Mouse (Mus musculus) midbrain, embryonic 15.5 days (tissue): ENCODE measurements around the gene Cdh3. TPM values are rescaled to one million over a fixed set of nuclear protein-coding genes. Genes with fewer than 3 reads are reported as not detected.

ENCODE experiments used
- ATAC-seq: fragments of 200-750 bp; cut with Nextera tagmentation; replicated peaks from 2 replicates; pipeline ENCODE4 v1.8.0; 2017; ENCODE audit warnings: moderate TSS enrichment
- H3K27ac ChIP-seq: fragments of 300-500 bp; sonication (generic); 2 replicates; pipeline ENCODE4 v1.5.1; 2015; ENCODE audit warnings: mild to moderate bottlenecking, inconsistent platforms
- H3K27me3 ChIP-seq: fragments of 300-500 bp; sonication (generic); replicated peaks from 2 replicates; pipeline ENCODE4 v1.6.1; 2015; ENCODE audit warnings: inconsistent platforms
- H3K36me3 ChIP-seq: fragments of 300-500 bp; sonication (generic); replicated peaks from 2 replicates; pipeline ENCODE4 v1.6.1; 2015; ENCODE audit warnings: inconsistent platforms
- H3K4me1 ChIP-seq: fragments of 300-500 bp; sonication (generic); 2 replicates; pipeline ENCODE4 v1.6.1; 2015; ENCODE audit warnings: inconsistent platforms
- H3K4me2 ChIP-seq: fragments of 300-500 bp; sonication (generic); 2 replicates; pipeline ENCODE4 v1.6.1; 2015; ENCODE audit warnings: inconsistent platforms, mild to moderate bottlenecking, moderate library complexity
- H3K4me3 ChIP-seq: fragments of 300-500 bp; sonication (generic); 2 replicates; pipeline ENCODE4 v1.5.1; 2015; ENCODE audit warnings: mild to moderate bottlenecking, inconsistent platforms
- H3K9ac ChIP-seq: fragments of 300-500 bp; sonication (generic); 2 replicates; pipeline ENCODE4 v1.6.1; 2015; ENCODE audit warnings: mild to moderate bottlenecking, inconsistent platforms
- H3K9me3 ChIP-seq: fragments of 300-500 bp; sonication (generic); 2 replicates; pipeline ENCODE4 v1.6.1; 2016; ENCODE audit warnings: inconsistent platforms
- WGBS: fragments of 180-500 bp; shearing (Covaris S2); methylation state at CpG from one replicate; pipeline ENCODE4 v1.1.7; 2015; ENCODE audit warnings: mixed read lengths; 5-methylcytosine and 5-hydroxymethylcytosine counted together
- polyA plus RNA-seq: library from polyadenylated mRNA; unstranded; fragments of >200 nt; fragmentation: Nextera tagmentation; extraction: Ambion mirVana; gene quantifications from 2 replicates; pipeline ENCODE4 v1.2.1, GENCODE M21; 2015

The Cdh3 gene
- polyA plus RNA-seq, 1 experiment from 2014 or later = 1.1 TPM

DNA sequence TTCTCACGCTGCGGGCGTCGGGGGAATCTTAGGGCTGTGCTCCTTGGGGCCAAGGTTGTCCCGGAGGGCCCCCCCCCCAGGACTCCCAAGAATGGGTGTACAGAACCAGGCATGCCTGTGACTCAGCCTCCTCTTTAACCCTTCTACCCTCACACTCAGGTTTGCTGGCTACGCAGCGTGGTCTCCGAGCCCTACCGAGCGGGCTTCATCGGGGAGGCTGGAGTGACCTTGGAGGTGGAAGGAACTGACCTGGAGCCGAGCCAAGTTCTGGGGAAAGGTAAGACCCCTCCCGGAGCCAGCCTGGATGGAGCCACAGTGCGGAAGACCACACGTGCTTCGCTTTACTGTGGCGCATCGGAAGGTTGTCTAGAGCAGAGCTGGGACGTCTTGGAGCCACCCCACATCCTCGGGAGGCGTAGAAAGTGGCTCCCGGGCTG is 392 bp downstream of the Cdh3 start:
- Histone ChIP-seq H3K4me3 (peak overlapping the region; percentile 38), H3K9ac (0 out of 2 replicates have a peak overlapping the region, but pooled peaks have one; percentile 35), H3K4me1 (peaks cover 34% of the 10 kb centered on the region), H3K9me3 (no peaks in the 10 kb centered on the region), H3K27ac (no peak overlapping the region), H3K27me3 (peaks cover 59% of the 10 kb centered on the region), H3K4me2 (peak overlapping the region; percentile 72), H3K36me3 (no peaks in the 10 kb centered on the region)
- ATAC-seq = peak; percentile 48; the same call in 1 of the 2 replicates
- WGBS = under 1% methylated on average over 22 of the region's 22 CpGs

DNA sequence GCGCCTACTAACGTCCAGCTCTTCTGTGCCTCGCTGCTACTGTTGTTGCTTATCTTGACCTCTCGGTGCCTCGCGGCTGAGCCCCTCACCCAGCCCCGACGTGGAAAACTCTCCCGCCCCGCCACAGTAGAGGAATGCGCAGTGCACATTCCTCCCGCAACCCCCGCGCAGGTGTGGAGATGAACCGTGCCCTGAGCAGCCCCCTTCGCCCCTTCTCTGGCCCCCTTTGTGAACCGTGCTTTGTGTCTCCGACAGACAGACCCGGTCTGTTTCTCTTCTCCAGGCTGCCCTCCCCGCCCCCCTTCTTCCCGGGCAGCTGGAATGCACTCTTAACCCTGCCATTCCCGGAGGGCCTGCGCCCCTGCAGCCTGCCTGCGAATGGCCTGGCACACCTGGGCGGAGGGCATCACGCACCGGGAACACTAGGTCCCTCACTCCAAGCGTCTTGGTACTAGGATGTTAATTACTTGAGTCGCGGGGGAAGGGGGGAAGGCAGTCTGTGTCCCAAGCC is 895 bp downstream of the Cdh3 start:
- under 1% methylated on average over 30 of the region's 30 CpGs for WGBS
- H3K27ac ChIP-seq = no peak overlapping the region
- no peaks in the 10 kb centered on the region for H3K9me3 ChIP-seq
- H3K9ac ChIP-seq = no peak overlapping the region
- no peaks in the 10 kb centered on the region for H3K36me3 ChIP-seq
- peaks cover 34% of the 10 kb centered on the region for H3K4me1 ChIP-seq
- peak overlapping the region; percentile 72 for H3K4me2 ChIP-seq
- H3K27me3 ChIP-seq = peaks cover 59% of the 10 kb centered on the region
- no peak for ATAC-seq
- peak overlapping the region; percentile 38 for H3K4me3 ChIP-seq

DNA sequence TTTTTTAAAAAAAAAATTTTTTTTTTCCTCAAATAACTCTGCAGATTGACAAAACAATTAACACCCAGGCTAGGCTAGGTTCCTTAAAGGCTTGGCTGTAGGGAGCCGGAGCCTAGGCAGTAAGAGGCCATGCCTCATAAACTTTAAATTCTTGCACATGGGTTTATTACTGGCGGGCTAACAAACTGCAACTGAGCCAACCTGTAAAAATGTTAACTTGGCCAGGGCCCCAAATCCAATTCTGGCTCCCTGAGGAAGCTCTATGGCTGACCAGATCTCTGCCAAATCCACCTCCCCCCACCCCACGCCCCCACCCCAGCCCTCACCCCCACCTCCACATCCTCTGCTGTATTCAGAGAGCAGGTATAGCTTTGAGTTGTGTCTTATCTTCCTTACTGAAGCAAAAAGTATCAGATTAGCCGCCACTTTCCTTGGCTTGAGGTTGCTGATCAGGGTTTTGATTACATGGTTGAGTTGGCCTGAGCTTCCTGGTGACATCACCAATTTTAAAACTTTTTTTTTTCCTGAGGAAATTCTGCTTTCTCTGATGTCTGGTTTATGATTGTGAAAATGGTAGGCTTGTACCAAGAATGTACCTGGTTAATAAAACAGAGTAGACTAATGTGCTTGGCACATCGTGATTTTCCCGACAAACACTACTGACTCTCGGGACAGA is 1.9 kb downstream of the Cdh3 start:
- no peak overlapping the region for H3K9ac ChIP-seq
- 72% methylated on average over 7 of the region's 7 CpGs for WGBS
- H3K4me1 ChIP-seq = peaks cover 30% of the 10 kb centered on the region
- no peak overlapping the region for H3K4me3 ChIP-seq
- no peak for ATAC-seq
- H3K36me3 ChIP-seq = no peaks in the 10 kb centered on the region
- no peak overlapping the region for H3K4me2 ChIP-seq
- H3K27ac ChIP-seq = no peak overlapping the region
- peaks cover 53% of the 10 kb centered on the region for H3K27me3 ChIP-seq
- no peaks in the 10 kb centered on the region for H3K9me3 ChIP-seq

DNA sequence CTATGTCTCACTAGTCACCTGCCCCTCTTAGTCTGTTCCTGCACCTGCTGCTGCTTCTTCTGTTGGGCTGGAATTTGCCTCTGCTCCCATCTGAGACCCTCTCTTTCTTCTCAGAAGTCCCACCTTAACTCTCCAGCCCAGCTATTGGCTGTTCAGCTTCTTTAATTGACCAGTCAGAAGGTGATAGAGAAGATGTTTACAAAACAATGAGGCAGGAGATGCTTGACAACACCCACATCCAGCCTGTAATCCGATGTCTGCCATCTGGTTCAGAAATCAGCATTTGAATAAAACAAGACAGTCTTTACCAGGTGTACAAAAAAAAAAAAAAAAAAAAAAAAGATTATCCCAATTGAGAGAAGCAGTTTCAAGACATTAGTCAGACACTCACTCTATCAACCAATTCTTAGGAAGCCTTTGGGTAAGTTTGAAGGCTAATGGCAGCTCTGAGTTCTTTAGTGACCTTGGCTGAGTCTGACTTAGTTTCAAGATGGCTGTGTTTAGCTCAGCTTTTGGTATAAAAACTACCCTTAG is 5.3 kb downstream of the Cdh3 start:
- Histone ChIP-seq H3K27ac (no peak overlapping the region), H3K27me3 (peaks cover 26% of the 10 kb centered on the region), H3K4me1 (peaks cover 10% of the 10 kb centered on the region), H3K36me3 (no peaks in the 10 kb centered on the region), H3K4me3 (no peak overlapping the region), H3K9ac (no peak overlapping the region), H3K9me3 (no peaks in the 10 kb centered on the region), H3K4me2 (no peak overlapping the region)
- WGBS = 18% methylated on average over 1 of the region's 1 CpGs
- ATAC-seq = no peak

DNA sequence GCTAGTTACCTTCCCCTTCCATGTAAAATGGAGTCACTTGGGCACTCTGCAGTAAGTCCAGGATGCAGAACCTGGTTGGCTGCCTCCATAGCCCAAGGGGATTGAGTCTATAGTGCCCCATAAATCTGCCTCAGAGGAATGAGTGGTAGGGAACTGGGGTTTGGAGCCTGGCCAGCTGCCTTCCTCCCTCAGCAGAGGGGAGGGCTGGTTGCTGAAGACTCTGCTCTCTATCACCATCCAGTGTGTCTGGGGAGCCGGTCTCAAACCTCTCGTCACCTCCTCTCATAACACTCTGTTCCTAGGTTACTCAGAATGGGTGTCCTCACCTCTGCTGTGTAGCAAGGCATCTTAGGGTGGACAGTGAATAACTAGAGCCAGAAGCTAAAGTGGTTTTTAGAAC is 5.9 kb downstream of the Cdh3 start:
- Histone ChIP-seq H3K9me3 (no peaks in the 10 kb centered on the region), H3K4me3 (no peak overlapping the region), H3K9ac (no peak overlapping the region), H3K27ac (no peak overlapping the region), H3K36me3 (no peaks in the 10 kb centered on the region), H3K27me3 (peaks cover 20% of the 10 kb centered on the region), H3K4me2 (no peak overlapping the region), H3K4me1 (peaks cover 4% of the 10 kb centered on the region)
- no peak for ATAC-seq
- 71% methylated on average over 2 of the region's 2 CpGs for WGBS

DNA sequence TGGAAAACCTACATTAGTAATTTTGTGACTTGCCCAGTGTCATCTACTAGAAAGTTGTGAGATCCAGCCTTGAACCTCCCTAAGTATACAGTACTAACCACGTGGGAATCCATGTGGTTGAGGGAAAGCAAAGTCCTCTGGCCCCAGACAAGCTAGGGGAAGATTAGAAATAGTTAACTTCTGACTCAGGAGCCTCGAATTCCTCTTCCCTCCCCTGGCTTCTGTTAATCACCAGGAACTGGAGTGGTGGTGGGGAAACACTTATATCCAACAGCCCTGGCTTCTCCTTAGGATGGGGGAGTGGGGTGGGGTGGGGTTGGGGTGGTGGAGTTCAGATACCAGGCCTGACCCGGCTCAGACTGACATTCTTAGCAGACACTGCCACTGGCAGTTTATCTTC is 8.1 kb downstream of the Cdh3 start:
- Histone ChIP-seq H3K36me3 (no peaks in the 10 kb centered on the region), H3K9ac (no peak overlapping the region), H3K27ac (no peak overlapping the region), H3K4me1 (no peaks in the 10 kb centered on the region), H3K4me3 (no peak overlapping the region), H3K4me2 (no peak overlapping the region), H3K9me3 (no peaks in the 10 kb centered on the region), H3K27me3 (no peaks in the 10 kb centered on the region)
- ATAC-seq = no peak
- WGBS = 38% methylated on average over 3 of the region's 3 CpGs

DNA sequence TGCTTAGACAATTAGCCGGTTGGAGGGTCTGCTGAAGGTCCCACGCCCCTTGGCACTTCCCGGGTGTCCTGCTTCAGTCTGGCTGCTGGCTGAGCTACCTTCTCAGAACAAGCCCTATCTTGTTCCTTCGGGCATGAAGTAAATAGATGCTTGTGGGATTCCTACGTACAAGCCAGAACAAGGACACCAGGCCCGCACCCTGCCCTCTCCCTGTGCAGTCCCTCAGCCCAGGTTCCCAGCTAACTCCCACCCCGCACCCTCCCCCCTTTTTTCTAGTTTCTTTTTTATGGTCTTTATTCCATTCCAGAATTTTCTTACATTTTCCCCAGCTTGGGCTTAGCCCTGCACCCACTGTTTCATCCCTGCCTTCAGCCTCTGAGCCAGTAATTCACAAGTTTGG is 9.9 kb downstream of the Cdh3 start:
- 84% methylated on average over 7 of the region's 7 CpGs for WGBS
- H3K4me1 ChIP-seq = no peaks in the 10 kb centered on the region
- H3K4me2 ChIP-seq = no peak overlapping the region
- no peak for ATAC-seq
- no peak overlapping the region for H3K9ac ChIP-seq
- H3K4me3 ChIP-seq = no peak overlapping the region
- no peaks in the 10 kb centered on the region for H3K36me3 ChIP-seq
- H3K9me3 ChIP-seq = no peaks in the 10 kb centered on the region
- no peak overlapping the region for H3K27ac ChIP-seq
- H3K27me3 ChIP-seq = no peaks in the 10 kb centered on the region

DNA sequence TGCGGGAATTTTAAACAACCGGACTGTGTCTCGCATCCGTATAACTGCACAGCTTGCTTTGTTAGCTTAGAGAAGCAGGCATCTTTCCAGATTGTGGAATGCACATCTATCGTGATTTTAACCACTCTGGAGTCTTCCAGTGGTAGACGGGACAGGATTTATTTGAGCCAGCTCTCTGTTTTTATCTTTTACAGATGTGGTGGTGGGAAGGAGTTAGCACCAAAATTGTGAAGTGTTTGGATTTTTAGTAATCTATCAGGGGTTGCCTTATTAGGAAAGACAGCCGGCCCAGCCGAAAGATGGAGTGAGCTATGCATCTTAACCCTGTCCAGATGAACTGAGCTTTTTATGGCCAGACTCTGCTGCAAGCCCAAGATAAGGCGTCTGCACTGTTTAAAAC is 11.2 kb downstream of the Cdh3 start:
- H3K4me1 ChIP-seq = no peaks in the 10 kb centered on the region
- WGBS = 79% methylated on average over 9 of the region's 9 CpGs
- ATAC-seq = no peak
- H3K27me3 ChIP-seq = no peaks in the 10 kb centered on the region
- no peaks in the 10 kb centered on the region for H3K9me3 ChIP-seq
- H3K4me3 ChIP-seq = no peak overlapping the region
- no peaks in the 10 kb centered on the region for H3K36me3 ChIP-seq
- no peak overlapping the region for H3K27ac ChIP-seq
- no peak overlapping the region for H3K9ac ChIP-seq
- H3K4me2 ChIP-seq = no peak overlapping the region

DNA sequence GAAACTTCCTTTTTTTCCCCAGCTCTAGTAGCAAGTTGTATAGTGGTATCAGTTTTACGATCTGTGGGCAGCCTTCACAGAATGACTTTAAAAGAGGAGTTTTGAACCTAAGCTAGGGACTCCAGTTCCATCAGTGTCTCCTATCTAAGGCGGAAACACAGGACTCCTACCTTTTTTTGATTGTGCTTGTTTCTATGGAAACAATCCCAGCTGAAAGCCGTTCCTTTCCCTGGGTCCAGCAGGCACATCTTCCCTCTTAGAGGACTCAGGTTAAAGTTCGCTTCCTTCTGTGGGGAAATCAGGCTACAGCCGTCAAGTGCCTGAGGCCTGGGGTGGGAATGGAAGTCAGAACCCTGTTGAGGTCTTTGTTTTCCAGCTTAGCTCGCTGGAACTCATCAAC is 16.0 kb downstream of the Cdh3 start:
- H3K27ac ChIP-seq = no peak overlapping the region
- ATAC-seq = no peak
- H3K27me3 ChIP-seq = no peaks in the 10 kb centered on the region
- H3K9ac ChIP-seq = no peak overlapping the region
- whole genome bisulfite sequencing = 65% methylated on average over 6 of the region's 6 CpGs
- H3K36me3 ChIP-seq = no peaks in the 10 kb centered on the region
- no peak overlapping the region for H3K4me3 ChIP-seq
- H3K4me2 ChIP-seq = no peak overlapping the region
- no peaks in the 10 kb centered on the region for H3K4me1 ChIP-seq
- no peaks in the 10 kb centered on the region for H3K9me3 ChIP-seq

DNA sequence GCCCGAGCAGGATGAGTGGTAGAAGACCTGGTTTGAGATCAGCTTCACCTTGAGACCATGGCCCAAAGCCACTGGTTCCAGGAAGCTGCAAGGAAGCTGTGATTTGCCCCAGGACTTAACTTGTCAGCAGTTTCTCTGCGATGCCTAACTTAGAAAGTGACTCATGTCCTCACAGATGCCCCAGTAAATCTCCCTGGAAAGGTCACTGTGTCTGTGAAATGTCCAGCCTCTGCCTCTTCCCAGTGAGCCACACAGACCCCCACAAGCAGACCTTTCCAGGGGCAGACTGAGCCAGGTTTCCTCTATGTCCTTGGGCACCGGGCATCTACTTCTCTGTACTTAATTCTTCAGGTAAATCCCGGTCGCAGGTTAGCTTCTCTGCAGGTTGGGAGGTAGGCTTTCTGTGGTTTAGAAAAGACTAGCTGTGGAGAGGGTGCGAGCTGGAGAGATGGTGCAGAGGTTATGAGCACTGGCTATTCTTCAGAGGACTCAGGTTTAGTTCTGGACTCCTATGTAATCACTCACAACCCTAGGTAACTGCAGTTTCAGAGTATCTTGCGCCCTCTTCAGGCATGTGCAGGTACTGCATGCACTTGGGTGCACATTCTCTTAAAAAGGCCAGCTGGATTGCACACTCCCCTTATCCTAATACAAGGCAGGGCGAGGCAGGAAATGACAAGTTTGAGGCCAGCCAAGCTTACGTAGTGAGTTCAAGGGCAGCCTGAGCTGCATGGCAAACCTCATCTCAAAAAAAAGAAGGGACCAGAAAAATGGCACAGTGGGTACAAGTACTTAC is 16.7 kb downstream of the Cdh3 start:
- Histone ChIP-seq H3K27me3 (no peaks in the 10 kb centered on the region), H3K36me3 (no peaks in the 10 kb centered on the region), H3K4me2 (no peak overlapping the region), H3K4me3 (no peak overlapping the region), H3K4me1 (no peaks in the 10 kb centered on the region), H3K9me3 (no peaks in the 10 kb centered on the region), H3K9ac (no peak overlapping the region), H3K27ac (no peak overlapping the region)
- 89% methylated on average over 9 of the region's 9 CpGs for WGBS
- no peak for ATAC-seq

DNA sequence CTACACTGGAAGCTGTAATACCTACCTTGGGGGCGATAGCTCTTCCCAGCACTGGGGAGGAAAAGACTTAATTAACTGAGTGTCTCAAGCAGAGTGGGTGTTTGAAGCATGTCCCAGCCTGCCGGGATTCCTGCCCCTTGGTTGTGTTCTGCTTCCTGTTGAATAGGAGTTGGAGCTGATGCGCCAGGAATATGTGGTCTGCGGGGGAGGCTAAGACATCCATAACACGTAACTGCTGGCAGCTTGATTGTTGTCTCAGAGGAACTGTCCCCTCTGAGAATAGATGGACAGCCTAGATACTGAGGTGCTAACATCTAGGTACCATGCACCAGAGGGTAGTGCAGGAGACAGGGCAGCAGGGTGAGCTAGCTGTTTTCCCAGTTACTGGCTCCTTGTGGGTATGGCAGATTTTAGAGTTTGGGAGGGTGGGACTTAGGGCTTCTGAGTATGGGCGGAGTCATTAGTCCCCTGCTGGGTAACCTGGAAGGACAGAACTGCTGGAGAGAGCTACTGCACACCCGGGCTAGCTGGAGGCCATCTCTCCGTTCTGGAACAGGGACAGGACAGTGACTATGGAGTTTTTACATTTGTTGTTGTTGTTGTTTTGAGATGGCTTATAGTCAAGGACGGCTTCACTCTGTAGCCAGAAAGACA is 18.0 kb downstream of the Cdh3 start:
- no peak for ATAC-seq
- H3K9ac ChIP-seq = no peak overlapping the region
- no peaks in the 10 kb centered on the region for H3K9me3 ChIP-seq
- no peaks in the 10 kb centered on the region for H3K4me1 ChIP-seq
- 89% methylated on average over 9 of the region's 9 CpGs for WGBS
- H3K36me3 ChIP-seq = no peaks in the 10 kb centered on the region
- H3K27me3 ChIP-seq = no peaks in the 10 kb centered on the region
- no peak overlapping the region for H3K27ac ChIP-seq
- H3K4me3 ChIP-seq = no peak overlapping the region
- no peak overlapping the region for H3K4me2 ChIP-seq

DNA sequence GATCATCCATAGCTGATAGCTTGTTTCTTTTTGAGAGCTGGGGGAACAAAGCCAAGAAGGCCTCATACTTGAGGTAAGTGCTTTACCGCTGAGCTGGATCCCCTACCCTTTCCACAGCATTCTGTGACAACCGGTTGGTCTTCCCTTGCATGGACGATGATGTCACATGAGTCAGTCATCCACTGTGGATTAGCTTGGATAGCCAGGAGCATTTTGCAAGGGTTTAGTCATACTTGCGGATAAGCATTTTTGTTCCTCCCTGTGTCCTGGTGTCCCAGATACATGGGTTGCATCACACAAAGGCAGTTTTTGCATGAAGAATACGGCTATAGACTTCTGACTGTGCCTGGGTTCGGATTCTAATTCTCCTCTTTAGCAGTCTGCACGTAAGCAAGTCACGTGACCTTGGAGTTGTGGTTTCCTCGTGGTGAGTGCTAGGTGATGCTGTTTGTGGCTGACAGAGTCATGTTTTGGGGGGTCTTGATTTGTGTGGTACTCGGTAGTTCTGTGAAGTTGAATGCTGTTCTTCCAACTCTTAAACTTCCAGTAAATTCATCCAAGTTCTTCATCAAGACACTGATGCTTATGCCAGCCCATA is 19.3 kb downstream of the Cdh3 start:
- Histone ChIP-seq H3K4me2 (no peak overlapping the region), H3K27ac (no peak overlapping the region), H3K27me3 (no peaks in the 10 kb centered on the region), H3K4me1 (no peaks in the 10 kb centered on the region), H3K9ac (no peak overlapping the region), H3K9me3 (no peaks in the 10 kb centered on the region), H3K36me3 (no peaks in the 10 kb centered on the region), H3K4me3 (no peak overlapping the region)
- no peak for ATAC-seq
- 92% methylated on average over 10 of the region's 10 CpGs for WGBS
